Mouse (Mus musculus): ENCODE measurements at regions not wholly inside any gene's neighbourhood (a gene's known extent, or its start where the extent isn't known, plus 50 kb on each side); places are given as distances from the start of the nearest gene placed in this dataset.

DNA sequence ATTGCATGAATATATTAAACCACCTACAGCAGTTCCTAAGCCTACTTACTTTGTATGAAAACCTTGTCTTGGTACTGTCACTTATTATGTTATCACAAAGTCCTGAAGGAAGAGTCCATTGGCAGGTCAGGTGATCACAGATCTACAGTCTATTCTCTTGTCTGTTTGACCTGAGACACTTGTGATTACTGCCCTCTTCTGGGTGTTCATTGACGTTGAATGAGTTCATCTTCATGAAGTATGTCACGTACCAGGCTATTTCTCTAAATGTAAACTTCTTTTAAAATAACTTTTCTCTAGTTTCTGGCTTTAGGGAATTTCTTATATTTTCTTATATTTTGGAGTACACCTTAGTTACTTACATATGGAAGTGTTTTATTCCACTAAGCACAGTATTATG, 688.5 kb upstream of the Fat3 start:
- TF ChIP-seq CTCF (IDR thresholded peaks at IDR 0.05; ENCODE audit: borderline replicate concordance, insufficient read depth, low read depth, low read length) (no peak), POLR2A (IDR thresholded peaks at IDR 0.05; ENCODE audit: borderline replicate concordance, insufficient read depth, low read length) (no peak)

All from cerebellum, adult 2 months (tissue).